Mouse (Mus musculus): ENCODE measurements at regions not wholly inside any gene's neighbourhood (a gene's known extent, or its start where the extent isn't known, plus 50 kb on each side); places are given as distances from the start of the nearest gene placed in this dataset.

- WGBS, result 26% methylated on average over 9 of the region's 9 CpGs
Measured at GRCm38 (mm10) chr5:114512756-114513155, 55.1 kb upstream of the Fam222a start.

GRCm38 (mm10) chr5:114513911-114514457 lies 53.8 kb upstream of the Fam222a start:
- H3K27ac ChIP-seq (replicated peaks in 1 of 2; ENCODE audit: control insufficient read depth in 1 of 2, insufficient read depth in 1 of 2, low read depth in 2 of 2, low read length in 2 of 2), result no peak overlapping the region
- peaks cover 28% of the 10 kb centered on the region for H3K27me3 ChIP-seq (ENCODE audit: control insufficient read depth, insufficient read depth, low read length)
- no peak for ATAC-seq (ENCODE audit: insufficient number of reproducible peaks, insufficient read depth, low FRiP score, low read depth)
- H3K4me2 ChIP-seq (ENCODE audit: low read length), result peak overlapping the region; percentile 32
- H3K4me1 ChIP-seq (ENCODE audit: control insufficient read depth in 2 of 2, insufficient read depth in 2 of 2, low read length in 2 of 2), result no peaks in the 10 kb centered on the region
- no peaks in the 10 kb centered on the region for H3K36me3 ChIP-seq (ENCODE audit: control insufficient read depth, insufficient read depth, low read length)
- no peak overlapping the region for H3K9ac ChIP-seq (ENCODE audit: low read length)
- no peak overlapping the region for H3K4me3 ChIP-seq (ENCODE audit: control insufficient read depth in 1 of 2, insufficient read depth in 1 of 2, low read depth in 1 of 2, low read length in 2 of 2)
- no peaks in the 10 kb centered on the region for H3K9me3 ChIP-seq (ENCODE audit: control insufficient read depth, low read length)
- WGBS, result 12% methylated on average over 10 of the region's 10 CpGs

More at GRCm38 (mm10) chr5:114512756-114513155, 55.1 kb upstream of the Fam222a start:
- H3K27me3 ChIP-seq (ENCODE audit: control insufficient read depth, insufficient read depth, low read length), result peaks cover 28% of the 10 kb centered on the region
- H3K4me3 ChIP-seq (ENCODE audit: control insufficient read depth in 1 of 2, insufficient read depth in 1 of 2, low read depth in 1 of 2, low read length in 2 of 2), result no peak overlapping the region
- H3K9me3 ChIP-seq (ENCODE audit: control insufficient read depth, low read length), result no peaks in the 10 kb centered on the region
- no peaks in the 10 kb centered on the region for H3K36me3 ChIP-seq (ENCODE audit: control insufficient read depth, insufficient read depth, low read length)
- peaks cover 5 to 8% of the 10 kb centered on the region in 2 experiments for H3K4me1 ChIP-seq (ENCODE audit: control insufficient read depth in 2 of 2, insufficient read depth in 2 of 2, low read length in 2 of 2)
- ATAC-seq (ENCODE audit: insufficient number of reproducible peaks, insufficient read depth, low FRiP score, low read depth), result no peak
- no peak overlapping the region for H3K27ac ChIP-seq (replicated peaks in 1 of 2; ENCODE audit: control insufficient read depth in 1 of 2, insufficient read depth in 1 of 2, low read depth in 2 of 2, low read length in 2 of 2)
- 0 out of 2 replicates have a peak overlapping the region, but pooled peaks have one; percentile 4 for H3K9ac ChIP-seq (ENCODE audit: low read length)
- H3K4me2 ChIP-seq (ENCODE audit: low read length), result no peak overlapping the region

- no peaks in the 10 kb centered on the region for H3K4me1 ChIP-seq (ENCODE audit: control insufficient read depth in 2 of 2, insufficient read depth in 2 of 2, low read length in 2 of 2)
- H3K36me3 ChIP-seq (ENCODE audit: control insufficient read depth, insufficient read depth, low read length), result no peaks in the 10 kb centered on the region
- no peak overlapping the region for H3K27ac ChIP-seq (replicated peaks in 1 of 2; ENCODE audit: control insufficient read depth in 1 of 2, insufficient read depth in 1 of 2, low read depth in 2 of 2, low read length in 2 of 2)
- ATAC-seq (ENCODE audit: insufficient number of reproducible peaks, insufficient read depth, low FRiP score, low read depth), result no peak
- H3K27me3 ChIP-seq (ENCODE audit: control insufficient read depth, insufficient read depth, low read length), result peaks cover 25% of the 10 kb centered on the region
- H3K4me2 ChIP-seq (ENCODE audit: low read length), result no peak overlapping the region
- no peak overlapping the region for H3K9ac ChIP-seq (ENCODE audit: low read length)
- WGBS, result 78% methylated on average over 4 of the region's 4 CpGs
- H3K9me3 ChIP-seq (ENCODE audit: control insufficient read depth, low read length), result no peaks in the 10 kb centered on the region
- no peak overlapping the region for H3K4me3 ChIP-seq (ENCODE audit: control insufficient read depth in 1 of 2, insufficient read depth in 1 of 2, low read depth in 1 of 2, low read length in 2 of 2)
Measured at GRCm38 (mm10) chr5:114517010-114517409, 50.8 kb upstream of the Fam222a start.

- Histone ChIP-seq H3K9ac (ENCODE audit: low read length) (no peak overlapping the region), H3K36me3 (ENCODE audit: control insufficient read depth, insufficient read depth, low read length) (no peaks in the 10 kb centered on the region), H3K4me3 (ENCODE audit: control insufficient read depth in 1 of 2, insufficient read depth in 1 of 2, low read depth in 1 of 2, low read length in 2 of 2) (no peak overlapping the region), H3K4me2 (ENCODE audit: low read length) (no peak overlapping the region), H3K27me3 (ENCODE audit: control insufficient read depth, insufficient read depth, low read length) (peaks cover 16% of the 10 kb centered on the region), H3K9me3 (ENCODE audit: control insufficient read depth, low read length) (no peaks in the 10 kb centered on the region), H3K27ac (replicated peaks in 1 of 2; ENCODE audit: control insufficient read depth in 1 of 2, insufficient read depth in 1 of 2, low read depth in 2 of 2, low read length in 2 of 2) (no peak overlapping the region), H3K4me1 (ENCODE audit: control insufficient read depth in 2 of 2, insufficient read depth in 2 of 2, low read length in 2 of 2) (no peaks in the 10 kb centered on the region)
- ATAC-seq (ENCODE audit: insufficient number of reproducible peaks, insufficient read depth, low FRiP score, low read depth), result no peak
- WGBS, result 85% methylated on average over 2 of the region's 2 CpGs
Measured at GRCm38 (mm10) chr5:114518012-114518411, 49.8 kb upstream of the Fam222a start.

All from heart, embryonic 14.5 days (tissue).